17 mouse cellular contexts compared by ENCODE assay signal in genomic region chr4:140086192-140086591, GRCm38 (mm10).
DNase-seq lines count a peak whose midpoint lies in the region; ATAC-seq and TF ChIP-seq lines count a peak whose summit lies in the region.
"Had no signal": no experiment of that assay in that cellular context is flagged by ENCODE, and none has a peak within 500 bp of the region (broad histone marks: within the 10 kb centered on the region; RNA-seq: fewer than 3 reads in every experiment).

No protein-coding gene starts in this region.

- no peaks in the 10 kb centered on the region for H3K4me1 ChIP-seq in CH12.LX (ENCODE audit: control insufficient read depth in 1 of 2, insufficient read depth in 2 of 2)
- H3K4me1 ChIP-seq in liver, embryonic 12.5 days = no peaks in the 10 kb centered on the region

- TF ChIP-seq EP300 in CH12.LX (IDR thresholded peaks at IDR 0.05; ENCODE audit: low read length) = no peak

- no peak overlapping the region for H3K9ac ChIP-seq in CH12.LX (ENCODE audit: insufficient read depth, low read depth)
- no peak overlapping the region for H3K9ac ChIP-seq in liver, embryonic 12.5 days
- H3K9ac ChIP-seq: lung, embryonic 14.5 days had no signal

- dilution Hi-C loops in CH12.LX (cut with MboI; ENCODE audit: extremely low pct_ligation_motif_present, extremely low pct_unique_long_range_greater_than_20kb, low sequenced_read_pairs) = no loop called here

- no peaks in the 10 kb centered on the region for H3K79me2 ChIP-seq in CH12.LX (replicated peaks; ENCODE audit: control insufficient read depth, extremely low read depth, insufficient read depth, poor library complexity, severe bottlenecking)

- TF ChIP-seq CTCF in layer of hippocampus, adult 2 months (conservative IDR thresholded peaks at IDR 0.05) = no peak
- no peak for TF ChIP-seq CTCF in CH12.LX (conservative IDR thresholded peaks at IDR 0.05 in 1 of 2, IDR thresholded peaks at IDR 0.05 in 1 of 2; ENCODE audit: low read depth in 2 of 2, low read length in 2 of 2)

- peak; percentile 27 for DNase-seq in cerebellum, adult 11-12 months
- no peak for DNase-seq in cerebellum, adult 8-10 months
- peak; percentile 50 to 62 for DNase-seq in layer of hippocampus, adult 2 months (ENCODE audit: low spot score in 2 of 2)
- no peak for DNase-seq in layer of hippocampus, adult 8-10 months (ENCODE audit: low spot score in 2 of 2)
- no peak for DNase-seq in CH12.LX (ENCODE audit: extremely low read depth)
- DNase-seq in embryo, embryonic 10.5 days (ENCODE audit: low spot score) = peak; percentile 44
- no peak for DNase-seq in kidney, postnatal 25 days
- DNase-seq: cerebellum, adult 9-10 months; heart, adult 11 months; kidney, postnatal 10 days; liver; lung, embryonic 14.5 days had no signal

- 52% methylated on average over 7 of the region's 7 CpGs for WGBS in liver, embryonic 12.5 days (ENCODE audit: insufficient replicate concordance)

- H3K27me3 ChIP-seq in CH12.LX (replicated peaks) = peaks cover 9% of the 10 kb centered on the region
- H3K27me3 ChIP-seq in liver, embryonic 12.5 days (replicated peaks) = no peaks in the 10 kb centered on the region

- in situ Hi-C loops in CH12.LX (cut with MboI; ENCODE audit: low pct_ligation_motif_present, low pct_unique_long_range_greater_than_20kb, low sequenced_read_pairs) = no loop called here

- no peak overlapping the region for H3K4me2 ChIP-seq in CH12.LX (ENCODE audit: insufficient read depth, low read depth, poor library complexity, severe bottlenecking)
- no peak overlapping the region for H3K4me2 ChIP-seq in liver, embryonic 12.5 days
- H3K4me2 ChIP-seq: lung, embryonic 14.5 days had no signal

- ATAC-seq in liver, embryonic 12.5 days = no peak

- peak overlapping the region; percentile 29; the same call in 1 of the 2 replicates for H3K27ac ChIP-seq in layer of hippocampus, adult 2 months
- no peak overlapping the region for H3K27ac ChIP-seq in CH12.LX (ENCODE audit: insufficient read depth, low read depth)
- H3K27ac ChIP-seq in liver, embryonic 12.5 days = no peak overlapping the region
- H3K27ac ChIP-seq: embryonic facial prominence, embryonic 10.5 days had no signal

- no peaks in the 10 kb centered on the region for H3K36me3 ChIP-seq in CH12.LX (replicated peaks in 1 of 2; ENCODE audit: control insufficient read depth in 1 of 2, insufficient read depth in 1 of 2, low read length in 1 of 2)
- no peaks in the 10 kb centered on the region for H3K36me3 ChIP-seq in liver, embryonic 12.5 days
- H3K36me3 ChIP-seq: embryonic facial prominence, embryonic 10.5 days; G1E had no signal

- peaks cover 51% of the 10 kb centered on the region for H3K9me3 ChIP-seq in CH12.LX (replicated peaks; ENCODE audit: low read length)
- H3K9me3 ChIP-seq in liver, embryonic 12.5 days (replicated peaks) = no peaks in the 10 kb centered on the region
- H3K9me3 ChIP-seq: embryonic facial prominence, embryonic 10.5 days had no signal

- no peak for TF ChIP-seq RAD21 in CH12.LX (IDR thresholded peaks at IDR 0.05; ENCODE audit: low read depth, low read length)

- TF ChIP-seq POLR2A in CH12.LX (IDR thresholded peaks at IDR 0.05; ENCODE audit: low read depth, low read length) = no peak

- no peak overlapping the region; the same call in 1 of the 2 replicates for H3K4me3 ChIP-seq in layer of hippocampus, adult 2 months
- no peak overlapping the region for H3K4me3 ChIP-seq in CH12.LX (replicated peaks in 1 of 3; ENCODE audit: low read depth in 2 of 3, low read length in 2 of 3, poor library complexity in 1 of 3)
- no peak overlapping the region for H3K4me3 ChIP-seq in liver, embryonic 12.5 days
- H3K4me3 ChIP-seq: embryonic facial prominence, embryonic 10.5 days; left cerebral cortex, adult 2 months; myocyte had no signal

TF ChIP-seq in CH12.LX, 34 proteins besides CTCF, POLR2A, EP300 and RAD21:
- TF ChIP-seq USF2 (conservative IDR thresholded peaks at IDR 0.05; ENCODE audit: low read depth, low read length) = no peak
- TF ChIP-seq HCFC1 (IDR thresholded peaks at IDR 0.05; ENCODE audit: low read depth, low read length) = peak; percentile 55
- no peak for TF ChIP-seq ZC3H11A (IDR thresholded peaks at IDR 0.05; ENCODE audit: low read depth, low read length)

Comparison
In these comparisons a context has a peak if more than half of its experiments do, and no peak if none do; other contexts are left out.
1. DNase-seq: peak in cerebellum, adult 11-12 months (single experiment), layer of hippocampus, adult 2 months (2 of 2) and embryo, embryonic 10.5 days (single experiment); none in cerebellum, adult 8-10 months (single experiment), layer of hippocampus, adult 8-10 months (0 of 2), CH12.LX (single experiment) and kidney, postnatal 25 days (0 of 2).